Mouse (Mus musculus) mouse embryonic stem cell (cell line): ENCODE measurements at regions not wholly inside any gene's neighbourhood (a gene's known extent, or its start where the extent isn't known, plus 50 kb on each side); places are given as distances from the start of the nearest gene placed in this dataset.

Experiments used
- in situ Hi-C, 2 experiments: fragments of 300-500 bp; cut with MboI; formaldehyde crosslinking; loops; 1 replicate in 1 of 2; 3 replicates in 1 of 2; pipeline ENCODE4 v1.14.3; 2019 to 2020; ENCODE audit warnings: low sequenced_read_pairs in 2 of 2, low pct_unique_long_range_greater_than_20kb in 1 of 2, mixed read lengths in 1 of 2; ENCODE audit not compliant: unreplicated experiment in 1 of 2

DNA sequence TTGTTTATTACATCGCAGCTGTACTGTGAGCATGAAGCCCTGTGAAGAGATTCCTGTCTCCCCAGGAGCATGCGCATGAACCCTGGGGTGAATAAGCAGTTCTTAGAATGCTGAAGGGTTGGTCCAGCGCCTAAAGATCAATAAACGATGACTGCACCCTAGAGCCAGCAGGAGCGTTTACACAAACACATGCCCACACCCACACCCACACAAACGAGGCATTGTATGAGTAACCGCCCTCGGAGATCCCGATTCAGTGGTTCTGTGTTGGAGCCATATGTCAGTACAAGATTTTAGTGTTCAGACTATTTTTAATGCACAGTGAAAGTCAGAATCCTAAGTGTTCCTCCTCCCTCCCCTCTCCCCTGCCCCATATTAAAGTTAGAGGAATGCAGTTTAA lies 57.3 kb downstream of the Edn1 start:
- in situ Hi-C loops: no loop called here

DNA sequence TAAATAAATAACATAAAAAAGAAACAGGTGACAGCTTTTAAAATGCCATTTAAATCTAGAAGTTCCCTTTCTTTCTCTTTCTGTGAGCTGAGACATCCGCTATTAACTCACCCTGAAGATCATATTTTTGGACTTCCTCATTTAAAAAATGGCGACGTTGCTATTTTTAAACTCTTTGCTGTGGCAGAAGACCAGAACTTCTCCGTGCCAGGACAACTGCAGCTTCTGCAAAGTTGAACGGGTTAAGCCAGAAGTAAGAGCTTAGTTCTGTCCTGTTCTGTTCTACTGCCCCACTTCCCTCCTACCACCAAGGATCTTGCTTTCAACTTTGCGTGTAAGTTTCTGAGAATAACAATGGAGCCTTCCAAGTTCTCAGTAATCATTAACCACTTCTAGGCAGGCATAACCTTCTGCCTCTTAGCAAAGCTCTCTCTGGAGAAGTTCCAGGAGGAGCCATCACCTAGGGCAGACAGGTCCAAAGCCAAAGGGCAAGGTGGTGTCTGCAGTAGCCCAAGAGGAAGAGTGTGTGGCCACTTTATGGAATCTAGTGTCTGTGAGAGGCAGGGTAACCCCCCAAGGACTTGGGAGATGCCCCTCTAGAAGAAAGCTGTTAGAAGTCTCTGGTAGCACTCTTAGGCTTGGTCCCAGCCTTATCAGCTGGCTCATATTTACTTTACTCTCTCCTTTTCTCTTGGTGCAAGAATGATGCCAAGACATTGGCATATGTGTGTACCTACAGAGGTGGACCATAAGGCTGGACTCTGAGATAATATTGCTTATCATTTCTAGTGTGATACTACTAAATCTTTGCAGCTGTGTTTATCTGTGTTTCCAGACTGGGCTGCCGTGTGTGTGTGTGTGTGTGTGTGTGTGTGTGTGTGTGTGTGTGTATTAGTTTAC lies 66.6 kb downstream of the Edn1 start:
- in situ Hi-C loops: no loop called here

DNA sequence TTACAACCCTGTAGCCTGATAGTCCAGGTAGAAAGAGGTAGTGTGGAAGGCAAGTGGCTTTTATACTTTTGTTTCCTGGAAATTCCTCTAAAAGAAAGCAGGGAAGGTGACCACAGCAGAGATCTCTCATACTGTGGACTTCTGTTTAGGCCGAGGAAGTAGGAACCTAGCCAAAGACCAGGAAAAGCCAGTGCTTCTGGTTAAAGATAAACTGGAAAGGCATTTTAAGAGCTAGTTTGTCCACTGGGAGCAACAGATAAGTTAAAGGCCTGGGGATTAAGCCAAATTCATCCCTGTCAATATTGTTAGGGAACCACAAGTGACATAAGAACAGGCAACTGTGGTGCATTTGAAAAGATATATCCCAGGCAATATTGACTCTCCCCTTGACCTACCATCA lies 68.5 kb downstream of the Edn1 start:
- in situ Hi-C loops: no loop called here

DNA sequence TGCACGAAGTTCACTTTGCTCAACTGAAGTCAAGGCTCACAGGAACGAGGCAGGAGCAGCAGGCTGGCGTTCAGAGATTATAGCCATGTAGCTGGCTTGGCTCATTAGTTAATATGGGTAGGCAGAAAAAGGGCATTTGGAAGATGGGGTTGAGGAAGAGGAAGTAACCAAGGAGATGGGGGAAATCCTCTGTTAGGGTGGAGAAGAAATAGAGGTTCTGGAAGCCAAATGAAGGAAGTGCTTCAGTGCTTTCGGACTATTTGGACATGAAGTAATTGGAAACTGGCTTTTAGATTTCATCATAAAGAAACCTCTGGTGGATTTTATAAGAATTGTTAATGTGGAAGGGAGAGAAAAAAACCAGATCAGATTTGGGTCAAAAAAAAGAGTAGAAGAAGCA lies 70.9 kb downstream of the Edn1 start:
- in situ Hi-C loops: no loop called here

DNA sequence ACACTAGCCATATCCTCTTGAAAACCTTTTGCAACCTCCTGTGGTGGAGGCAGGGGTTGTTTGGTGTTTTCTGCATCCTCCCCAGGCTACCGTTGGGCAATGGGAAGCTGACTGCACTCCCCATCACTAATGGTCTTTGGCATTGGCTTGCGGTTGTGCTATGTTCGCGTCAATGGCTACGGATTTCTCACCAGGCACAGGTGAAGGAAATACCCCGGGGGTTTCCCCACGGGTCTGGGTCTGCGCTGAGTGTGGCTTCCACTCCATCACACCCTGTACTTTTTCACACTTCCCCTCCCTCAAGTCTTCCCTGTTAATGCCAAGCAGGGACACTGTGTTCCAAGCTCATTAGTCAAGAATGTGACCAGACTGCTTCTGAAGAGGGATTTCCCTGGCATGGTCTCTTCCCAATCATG lies 72.9 kb downstream of the Edn1 start:
- in situ Hi-C loops: no loop called here

DNA sequence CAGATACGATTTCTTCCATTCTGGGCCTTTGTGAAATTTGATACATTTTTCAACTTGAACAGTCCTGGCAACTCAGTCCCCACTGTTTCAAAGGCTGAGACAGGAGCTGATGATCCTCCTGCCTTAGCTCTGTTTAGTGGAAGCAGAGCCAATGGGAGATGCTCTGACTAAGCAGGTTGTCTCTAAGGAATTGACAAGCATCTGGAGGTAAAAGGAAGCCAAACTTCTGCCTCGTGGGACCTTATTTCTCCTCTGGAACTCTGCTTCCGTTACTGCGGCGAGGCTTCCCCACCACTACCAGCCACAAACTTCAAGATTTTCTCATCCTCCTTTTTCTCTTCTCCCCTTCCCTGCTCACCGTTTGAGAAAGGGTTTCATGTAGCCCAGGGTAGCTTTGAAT lies 78.4 kb downstream of the Edn1 start:
- in situ Hi-C loops: no loop called here

DNA sequence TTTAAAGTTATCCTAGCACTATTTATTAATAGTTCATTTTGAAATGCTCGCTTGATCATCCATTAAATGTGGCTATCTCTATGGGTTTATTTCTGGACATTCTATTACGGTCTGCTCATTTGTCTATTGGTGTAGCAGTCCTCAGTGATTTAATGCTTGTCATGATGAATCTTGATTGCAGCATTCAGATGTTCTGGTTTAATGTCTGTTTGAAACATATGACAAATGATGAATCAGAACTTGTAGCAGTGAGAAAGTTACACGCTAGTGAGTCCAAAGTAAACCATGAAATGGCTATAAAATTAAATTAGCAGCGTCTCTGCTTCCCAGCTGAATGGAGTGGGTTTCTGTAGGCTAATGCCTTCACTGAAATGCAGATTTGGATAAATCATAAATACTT lies 81.8 kb downstream of the Edn1 start:
- in situ Hi-C loops: no loop called here

DNA sequence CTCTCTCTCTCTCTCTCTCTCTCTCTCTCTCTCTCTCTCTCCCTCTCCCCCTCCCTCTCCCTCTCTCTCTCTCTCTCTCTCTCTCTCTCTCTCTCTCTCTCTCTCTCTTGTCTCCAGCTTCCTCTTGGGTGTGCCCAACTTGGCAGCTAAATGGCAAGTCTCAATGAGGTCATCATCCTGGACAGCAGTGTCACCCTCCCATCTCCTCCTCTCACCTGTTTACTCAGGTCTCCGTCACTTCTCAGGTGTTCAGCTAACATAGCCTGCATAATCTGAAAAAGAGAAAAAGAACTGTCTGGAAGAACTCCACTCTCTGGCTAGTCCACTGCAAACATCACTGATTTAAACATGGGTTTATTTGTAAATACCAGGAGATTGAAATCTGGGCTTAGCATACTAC lies 89.1 kb downstream of the Edn1 start:
- in situ Hi-C loops: no loop called here

DNA sequence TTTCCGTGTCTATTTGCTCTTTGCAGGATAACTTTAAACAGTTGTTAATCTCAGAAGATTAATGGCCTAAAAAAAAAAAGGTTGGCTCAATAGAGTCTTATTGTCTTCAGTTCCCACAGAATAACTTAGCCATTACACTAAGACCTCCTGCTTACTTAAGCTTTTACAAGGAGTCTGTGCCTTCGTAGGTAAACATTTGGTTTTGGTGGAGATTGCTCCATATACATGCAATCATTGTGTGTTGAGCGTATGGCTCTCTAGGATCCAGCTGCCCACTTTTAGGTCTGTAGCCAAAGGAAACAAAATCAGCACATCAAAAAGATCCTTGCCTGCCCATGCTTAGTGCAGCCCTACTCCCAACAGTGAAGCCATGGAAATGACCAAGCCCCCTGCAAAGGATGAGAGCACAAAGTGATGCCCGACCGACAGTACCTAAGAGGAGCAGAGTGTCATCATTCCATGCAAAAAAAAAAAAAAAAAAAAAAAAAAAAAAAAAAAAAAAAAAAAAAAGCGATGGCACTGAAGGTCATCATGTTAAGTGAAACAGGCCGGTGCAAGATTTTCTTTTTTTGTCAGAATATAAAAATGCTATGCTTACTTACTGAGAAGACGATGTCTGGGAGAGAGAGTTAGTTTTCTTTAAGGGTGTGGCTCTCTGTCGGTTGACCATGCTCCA lies 90.2 kb downstream of the Edn1 start:
- in situ Hi-C loops: no loop called here

DNA sequence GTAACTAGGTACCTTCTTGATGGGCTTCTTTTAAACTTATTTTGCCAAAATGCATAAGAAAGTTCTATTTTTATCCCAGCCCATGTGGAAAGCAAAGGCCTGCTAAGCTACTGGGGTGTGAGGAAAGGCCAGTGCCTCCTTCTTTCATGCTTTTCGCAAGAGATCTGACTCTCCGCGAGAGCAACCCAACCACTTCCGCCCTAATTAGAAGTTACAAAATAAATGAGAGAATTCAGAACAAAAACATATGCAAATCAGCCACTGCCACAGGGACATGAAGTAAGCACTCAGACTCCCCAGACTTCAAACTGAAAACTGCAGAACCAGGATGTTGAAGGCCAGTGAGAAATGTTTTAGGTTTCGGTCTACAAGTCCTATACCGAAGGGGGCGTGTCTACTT lies 91.4 kb downstream of the Edn1 start:
- in situ Hi-C loops: no loop called here

DNA sequence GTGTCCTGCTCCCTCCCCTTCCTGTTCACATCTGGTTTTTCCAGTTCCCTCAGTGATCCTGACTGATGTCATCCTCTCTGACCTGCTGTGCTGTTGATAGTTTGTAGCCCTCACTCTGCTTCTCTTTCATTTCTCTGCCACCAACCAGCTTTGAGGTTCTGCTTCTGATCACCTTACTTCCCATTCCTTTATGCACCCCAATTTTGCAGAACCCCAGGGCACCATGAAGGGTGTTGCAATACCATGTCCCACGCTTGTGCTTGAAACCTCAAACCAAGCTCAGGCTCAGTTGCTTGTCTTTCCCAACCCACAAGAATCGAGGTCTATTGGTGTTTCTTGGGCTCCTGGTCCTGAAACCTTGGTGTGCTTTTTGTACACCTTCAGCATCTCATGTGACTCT lies 93.3 kb downstream of the Edn1 start:
- in situ Hi-C loops: no loop called here

DNA sequence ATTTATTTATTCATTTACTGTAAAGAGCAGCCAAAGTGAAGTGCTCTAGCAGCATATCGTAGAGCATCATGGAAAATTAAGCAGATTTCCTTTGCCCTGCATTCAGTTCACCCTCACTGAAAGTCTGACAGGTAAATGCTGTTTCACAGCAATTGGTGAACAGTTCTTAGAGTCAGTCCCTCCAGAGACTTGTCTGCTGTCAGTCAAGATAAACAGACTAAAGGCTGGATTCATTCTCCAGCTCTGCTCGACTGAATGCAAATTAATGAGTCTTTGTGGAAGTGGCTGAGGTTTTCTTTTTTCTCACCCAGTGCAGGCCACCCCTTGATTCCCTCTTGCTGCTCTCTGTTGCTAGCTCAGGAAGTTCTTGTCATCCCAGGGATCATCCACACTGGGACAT lies 100.2 kb downstream of the Edn1 start:
- in situ Hi-C loops: no loop called here

DNA sequence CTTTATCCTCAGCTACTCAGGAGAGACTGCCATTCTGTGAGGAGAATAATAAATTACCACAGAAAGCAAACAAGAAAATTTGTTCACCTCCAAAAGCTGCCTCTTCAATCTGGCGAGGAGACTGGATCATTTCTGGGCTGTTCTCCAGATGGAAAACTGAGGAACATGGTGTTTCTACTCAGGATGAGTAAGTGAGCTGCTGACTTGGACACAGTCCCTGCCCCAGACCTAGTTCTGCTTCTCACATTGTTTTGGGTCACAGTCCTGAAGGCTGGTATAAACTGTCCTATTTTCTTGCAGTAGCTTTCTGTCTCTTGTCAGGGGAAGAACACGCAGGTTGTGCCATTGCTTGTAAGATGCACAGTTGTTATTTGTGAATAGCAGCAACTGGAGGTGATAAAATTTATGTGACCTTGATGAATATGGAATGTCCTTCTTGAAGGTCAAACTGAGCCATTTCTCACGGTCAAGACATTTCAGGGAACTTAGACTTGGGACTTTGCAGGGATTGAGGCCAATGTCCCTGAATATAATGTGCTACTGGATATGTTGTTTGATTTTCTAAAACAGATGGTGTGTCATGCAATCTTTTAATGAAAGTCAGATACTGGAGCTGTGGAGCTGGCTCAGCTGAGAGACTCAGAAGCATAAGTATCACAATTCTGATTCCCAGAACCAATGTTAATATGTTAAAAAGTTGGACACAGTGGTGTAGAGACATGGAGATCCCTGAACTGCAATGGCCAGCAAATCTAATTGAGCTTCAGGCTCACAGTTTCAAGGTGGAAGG lies 102.2 kb downstream of the Edn1 start:
- in situ Hi-C loops: no loop called here

DNA sequence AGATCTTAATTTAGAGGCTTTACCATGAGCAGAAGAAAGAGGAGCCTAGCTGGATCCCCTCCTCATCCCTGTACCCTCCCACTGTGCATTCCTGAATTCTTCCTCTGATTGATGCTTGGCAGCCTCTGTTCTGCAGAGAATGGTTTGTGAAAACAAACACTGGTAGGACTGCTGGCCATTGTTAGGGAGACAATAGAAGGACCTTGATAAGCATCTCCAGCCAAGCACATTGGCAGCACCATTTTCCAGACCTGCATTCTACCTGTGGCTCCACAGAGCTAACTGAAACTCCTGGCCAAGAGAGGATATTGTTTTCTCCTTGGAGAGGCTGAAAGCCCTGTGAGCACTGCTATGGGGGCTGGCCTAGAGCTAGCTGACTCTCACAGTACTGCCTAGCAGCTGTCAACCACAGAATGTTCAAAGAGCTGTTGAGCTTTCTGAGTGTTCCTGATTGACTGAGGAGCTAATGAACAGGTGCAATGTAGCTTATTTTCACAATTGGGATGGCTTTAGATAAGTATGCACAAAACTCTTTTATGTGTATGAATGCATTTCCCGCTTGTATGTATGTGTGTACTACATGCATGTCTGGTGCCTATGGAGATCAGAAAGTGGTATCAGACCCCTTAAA lies 111.5 kb downstream of the Edn1 start:
- in situ Hi-C loops: no loop called here

DNA sequence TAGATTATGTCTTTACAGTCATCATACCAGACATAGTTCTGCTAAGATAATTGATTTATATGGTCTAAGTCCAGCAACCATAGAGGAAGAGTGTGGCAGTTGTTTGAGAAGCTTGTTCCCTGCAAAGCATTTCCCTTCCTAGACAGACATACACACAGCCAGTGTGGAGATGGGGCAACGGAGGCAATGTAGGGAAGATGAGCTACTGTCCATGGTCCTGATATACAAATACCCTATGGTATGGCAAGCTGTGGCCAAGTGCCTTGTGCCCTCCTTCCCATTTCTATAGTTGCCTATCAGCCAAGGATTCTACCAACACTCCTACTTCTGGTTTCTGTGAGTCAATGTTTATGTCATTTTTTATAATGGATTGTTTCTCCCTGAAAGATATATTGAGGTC lies 145.6 kb downstream of the Edn1 start:
- in situ Hi-C loops: no loop called here

DNA sequence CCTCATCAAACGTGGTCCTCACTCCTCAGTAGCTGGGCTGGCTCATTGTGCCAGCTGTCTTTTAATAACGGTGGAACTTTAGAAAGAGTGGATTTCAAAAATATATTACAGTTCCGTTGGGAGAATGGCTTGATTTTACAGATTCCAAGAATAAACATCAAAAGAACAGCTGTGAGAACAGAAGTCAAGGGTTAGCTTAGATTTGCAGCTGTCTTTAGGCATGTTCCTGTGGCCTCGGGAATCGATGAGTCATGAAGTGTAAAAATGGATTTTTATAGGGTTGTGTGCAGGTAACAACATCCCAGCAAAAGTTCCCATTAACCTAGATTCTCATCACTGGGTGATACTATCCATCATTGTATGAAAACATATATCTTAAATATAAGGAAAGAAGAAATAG lies 152.4 kb downstream of the Edn1 start:
- in situ Hi-C loops: no loop called here

DNA sequence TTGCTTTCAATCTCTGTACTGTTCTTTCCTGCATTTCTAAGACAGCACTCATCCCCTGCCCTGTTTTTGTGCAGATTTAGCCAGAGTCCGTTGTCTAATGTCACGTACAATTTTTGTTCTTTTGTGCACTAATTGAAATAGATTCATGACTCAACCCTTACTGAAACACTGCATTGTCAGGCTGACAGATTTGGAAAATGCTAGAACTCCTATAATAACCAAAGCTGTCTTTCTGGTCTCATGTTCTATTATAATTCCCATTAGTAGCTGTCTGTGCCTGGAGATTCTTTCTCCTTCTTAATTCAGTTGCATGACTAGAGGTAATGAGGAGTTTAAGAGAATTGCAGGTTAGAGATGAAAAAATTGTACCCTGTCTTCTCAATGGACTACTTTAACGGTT lies 158.6 kb downstream of the Edn1 start:
- in situ Hi-C loops: no loop called here

DNA sequence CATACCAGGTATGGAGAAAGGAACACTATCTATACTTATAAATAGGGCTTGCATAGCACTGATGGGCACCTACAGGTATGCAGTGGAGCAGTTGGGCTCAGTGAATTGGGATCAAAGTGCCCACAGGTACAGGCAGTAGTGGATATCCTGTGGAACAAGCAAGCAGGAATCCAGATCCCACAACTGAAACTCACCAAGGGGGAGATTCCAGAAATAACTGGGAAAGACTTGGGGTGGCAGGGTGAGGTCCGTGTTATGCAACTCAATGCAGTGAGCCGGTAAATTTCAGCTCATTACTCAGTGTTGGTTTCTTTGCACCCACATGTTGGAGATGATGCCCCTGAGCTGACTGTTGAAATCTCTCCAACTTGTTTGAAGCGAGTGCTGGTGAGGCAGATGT lies 177.5 kb downstream of the Edn1 start:
- in situ Hi-C loops: no loop called here
